Mouse (Mus musculus) T-helper 2 cell (primary cell): ENCODE measurements around the gene Myl6.
"Not testable (repeated sequence)": the region's sequence is repeated elsewhere in the genome, so short reads cannot be mapped to it uniquely, and the experiment has no call there.

Experiments
- in situ Hi-C: fragments of 300-600 bp; cut with MboI, MseI; formaldehyde crosslinking; loops from one replicate; pipeline ENCODE4 v1.15.1; 2025; ENCODE audit warnings: high pct_unique_total_duplicates

Myl6 gene

GRCm38 (mm10) chr10:128510301-128510700 lies 16.4 kb upstream of the Myl6 start:
- in situ Hi-C loops, result no loop called here

GRCm38 (mm10) chr10:128509831-128510230 lies 15.9 kb upstream of the Myl6 start:
- in situ Hi-C loops, result no loop called here

GRCm38 (mm10) chr10:128509203-128509602 lies 15.3 kb upstream of the Myl6 start:
- in situ Hi-C loops, result no loop called here

GRCm38 (mm10) chr10:128508260-128508659 lies 14.3 kb upstream of the Myl6 start:
- in situ Hi-C loops, result no loop called here

GRCm38 (mm10) chr10:128505974-128506373 lies 12.0 kb upstream of the Myl6 start:
- in situ Hi-C loops, result no loop called here

- in situ Hi-C loops, result not testable (repeated sequence)
These were observed 11.4 kb upstream of the Myl6 start for GRCm38 (mm10) chr10:128505371-128505667.

GRCm38 (mm10) chr10:128504641-128505370 lies 10.9 kb upstream of the Myl6 start:
- in situ Hi-C loops, result no loop called here

GRCm38 (mm10) chr10:128504012-128504411 lies 10.1 kb upstream of the Myl6 start:
- in situ Hi-C loops, result no loop called here

GRCm38 (mm10) chr10:128503532-128503931 lies 9.6 kb upstream of the Myl6 start:
- in situ Hi-C loops, result no loop called here

- in situ Hi-C loops, result no loop called here
These were observed 8.4 kb upstream of the Myl6 start for GRCm38 (mm10) chr10:128502341-128502740.

- in situ Hi-C loops, result no loop called here
These were observed 5.2 kb upstream of the Myl6 start for GRCm38 (mm10) chr10:128499116-128499671.

GRCm38 (mm10) chr10:128498590-128498989 lies 4.6 kb upstream of the Myl6 start, which contains the start of gene Myl6b:
Gene Myl6b, minus strand, starts transcription at chr10:128498685.
- in situ Hi-C loops, result no loop called here

- in situ Hi-C loops, result no loop called here
These were observed 3.3 kb upstream of the Myl6 start for GRCm38 (mm10) chr10:128497134-128497737.

- in situ Hi-C loops, result no loop called here
These were observed 2.6 kb upstream of the Myl6 start for GRCm38 (mm10) chr10:128496509-128497077.

GRCm38 (mm10) chr10:128495903-128496302 lies 2.0 kb upstream of the Myl6 start:
- in situ Hi-C loops, result no loop called here

GRCm38 (mm10) chr10:128495270-128495669 lies 1.3 kb upstream of the Myl6 start:
- in situ Hi-C loops, result no loop called here

- in situ Hi-C loops, result loop anchor here (5.0 kb wide), 1 partner anchor 33 kb away; the partner anchor contains the start of gene Esyt1
These were observed 811 bp upstream of the Myl6 start for GRCm38 (mm10) chr10:128494667-128495245.

- in situ Hi-C loops, result loop anchor here (5.0 kb wide), 1 partner anchor 34 kb away; the partner anchor contains the start of gene Esyt1
These were observed 638 bp downstream of the Myl6 start for GRCm38 (mm10) chr10:128493319-128493694.

GRCm38 (mm10) chr10:128492633-128493311 lies 1.2 kb downstream of the Myl6 start:
- in situ Hi-C loops, result loop anchor here (5.0 kb wide), 1 partner anchor 35 kb away; the partner anchor contains the start of gene Esyt1

- in situ Hi-C loops, result loop anchor here (5.0 kb wide), 1 partner anchor 35 kb away; the partner anchor contains the start of gene Esyt1
These were observed 1.9 kb downstream of the Myl6 start for GRCm38 (mm10) chr10:128492051-128492450.

GRCm38 (mm10) chr10:128491495-128491894 lies 2.5 kb downstream of the Myl6 start:
- in situ Hi-C loops, result loop anchor here (5.0 kb wide), 1 partner anchor 36 kb away; the partner anchor contains the start of gene Esyt1
